Mouse (Mus musculus) small intestine, adult 2 months (tissue): ENCODE measurements around the gene Daam1. TPM values are rescaled to one million over a fixed set of nuclear protein-coding genes. Genes with fewer than 3 reads are reported as not detected.

Source experiments
- H3K27ac ChIP-seq: fragments of 200-500 bp; 2 replicates; pipeline ENCODE4 v1.5.1; 2012; ENCODE audit warnings: low read depth, low read length, control low read depth, inconsistent platforms; ENCODE audit not compliant: insufficient read depth
- H3K27me3 ChIP-seq: fragments of 200-500 bp; 2 replicates; pipeline ENCODE4 v1.6.1; 2012; ENCODE audit warnings: mild to moderate bottlenecking, moderate library complexity, low read length, inconsistent platforms; ENCODE audit not compliant: control insufficient read depth, insufficient read depth
- H3K36me3 ChIP-seq: fragments of 200-500 bp; 2 replicates; pipeline ENCODE4 v1.6.1; 2012; ENCODE audit warnings: mild to moderate bottlenecking, low read length, control low read depth, inconsistent platforms; ENCODE audit not compliant: control insufficient read depth, insufficient read depth
- H3K4me1 ChIP-seq: fragments of 200-500 bp; 2 replicates; pipeline ENCODE4 v1.6.1; 2012; ENCODE audit warnings: low read length, inconsistent platforms, mixed read lengths; ENCODE audit not compliant: control insufficient read depth, insufficient read depth, insufficient read length
- H3K4me3 ChIP-seq: fragments of 200-500 bp; 2 replicates; pipeline ENCODE4 v1.5.1; 2012; ENCODE audit warnings: low read depth, mild to moderate bottlenecking, control low read depth, inconsistent platforms, low read length, moderate library complexity
- CTCF ChIP-seq: fragments of 200-500 bp; IDR thresholded peaks from 2 replicates; pipeline ENCODE4 v1.5.1; 2012; ENCODE audit warnings: low read depth, mild to moderate bottlenecking, control low read depth, inconsistent platforms, low read length, moderate library complexity, mixed read lengths; ENCODE audit not compliant: insufficient replicate concordance, insufficient read length; ENCODE audit errors: extremely low read depth
- POLR2A ChIP-seq: fragments of 200-500 bp; IDR thresholded peaks from 2 replicates; pipeline ENCODE4 v1.6.1; 2012; ENCODE audit warnings: low read depth, mild to moderate bottlenecking, control low read depth, inconsistent platforms, low read length, moderate library complexity
- WGBS: fragments of 180-500 bp; shearing (Covaris S2); methylation state at CpG from one replicate; pipeline ENCODE4 v1.1.7; 2018; 5-methylcytosine and 5-hydroxymethylcytosine counted together
- polyA plus RNA-seq: library from polyadenylated mRNA; depleted of rRNA; stranded (reverse); fragments of >200 nt; gene quantifications from 2 replicates; pipeline ENCODE4 v1.2.3, GENCODE M21; 2012; rRNA removed

The Daam1 gene
- polyA plus RNA-seq, 1 experiment: 2.4 TPM

GRCm38 (mm10) chr12:72039501-72039900, 208.6 kb downstream of the Daam1 start:
- Histone ChIP-seq H3K4me1 (no peaks in the 10 kb centered on the region), H3K27ac (no peak overlapping the region), H3K27me3 (no peaks in the 10 kb centered on the region), H3K36me3 (no peaks in the 10 kb centered on the region), H3K4me3 (no peak overlapping the region)
- TF ChIP-seq POLR2A: no peak
- TF ChIP-seq CTCF: no peak
- WGBS: 46% methylated on average over 8 of the region's 8 CpGs

GRCm38 (mm10) chr12:72041238-72041637, 210.4 kb downstream of the Daam1 start:
- H3K27ac ChIP-seq: no peak overlapping the region
- H3K4me3 ChIP-seq: no peak overlapping the region
- H3K27me3 ChIP-seq: no peaks in the 10 kb centered on the region
- no peaks in the 10 kb centered on the region for H3K36me3 ChIP-seq
- H3K4me1 ChIP-seq: no peaks in the 10 kb centered on the region
- WGBS: 90% methylated on average over 3 of the region's 3 CpGs
- TF ChIP-seq CTCF: no peak
- no peak for TF ChIP-seq POLR2A

Other genes with a start within 250 kb of the Daam1 start
- gene Gpr135, start 240.0 kb downstream of the Daam1 start, polyA plus RNA-seq: 0.46 and 0.69 TPM in 2 replicates